Mouse (Mus musculus) right cerebral cortex, adult 2 months (tissue): ENCODE measurements around the gene Rnps1.
"Not testable (repeated sequence)": the region's sequence is repeated elsewhere in the genome, so short reads cannot be mapped to it uniquely, and the experiment has no call there.

Source experiments
- DNase-seq, 2 experiments: peaks; one replicate each; pipeline ENCODE4 v3.0.0; 2021 to 2022; ENCODE audit warnings: low spot score in 2 of 2

Rnps1 gene

GRCm38 (mm10) chr17:24427170-24427557 lies 12.8 kb downstream of the Rnps1 start:
- DNase-seq: no peak

GRCm38 (mm10) chr17:24429201-24429983 lies 15.0 kb downstream of the Rnps1 start:
- no peak for DNase-seq

DNA sequence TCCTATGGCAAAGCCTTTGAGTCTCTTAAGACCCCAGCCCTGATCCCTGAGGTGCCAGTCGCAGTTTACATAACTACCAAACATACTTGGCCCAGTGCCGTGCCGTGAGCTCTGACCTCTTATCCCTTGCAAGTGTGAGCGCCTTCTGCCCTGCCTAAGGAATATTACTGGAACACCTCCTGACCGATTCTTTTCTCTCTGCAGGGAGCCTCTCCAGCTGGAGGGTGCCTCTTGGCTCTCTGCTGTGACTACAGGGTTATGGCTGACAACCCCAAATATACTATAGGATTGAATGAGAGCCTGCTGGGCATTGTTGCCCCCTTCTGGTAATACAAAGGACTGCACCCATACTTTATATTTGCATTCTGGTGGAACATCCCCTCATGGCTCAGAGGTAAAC lies 22.7 kb downstream of the Rnps1 start:
- DNase-seq: peak; percentile 42 to 44

DNA sequence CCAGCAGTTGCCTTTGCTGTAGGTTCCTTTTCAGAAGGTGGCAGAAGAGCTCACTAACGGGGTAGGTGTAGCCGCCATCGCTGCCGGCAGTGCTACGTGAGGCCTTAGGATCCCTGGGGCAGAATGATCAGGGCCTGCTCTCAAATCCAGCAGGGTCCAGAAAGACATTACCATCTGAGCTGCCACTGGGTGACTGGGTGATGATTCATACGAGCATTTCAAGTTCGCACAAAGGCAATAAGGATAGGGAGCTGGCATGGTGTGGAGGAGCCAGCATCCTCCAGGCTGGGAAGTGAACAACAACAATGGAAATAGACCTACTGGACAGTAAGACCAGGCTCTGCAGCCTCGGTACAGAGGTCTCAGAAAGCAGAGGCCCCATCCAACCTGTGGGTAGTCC lies 26.0 kb downstream of the Rnps1 start:
- DNase-seq: no peak

DNA sequence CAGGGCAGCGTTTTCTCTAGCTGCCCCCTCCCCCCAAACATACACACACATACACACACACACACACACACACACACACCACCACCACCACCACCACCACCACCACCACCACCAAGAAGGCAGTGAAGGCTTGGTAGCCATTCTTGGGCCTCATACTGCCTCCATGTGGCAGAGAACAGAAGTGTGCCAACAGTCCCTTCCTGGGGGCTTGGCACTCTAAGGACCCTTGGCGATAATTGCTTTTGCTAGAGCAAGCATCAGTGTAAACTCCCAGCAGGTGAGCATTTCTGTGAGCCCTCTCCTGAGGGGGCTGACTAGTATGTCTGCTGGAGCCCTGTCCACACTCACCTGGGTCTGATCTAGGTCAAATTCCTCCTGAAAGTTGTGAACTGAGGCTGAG lies 26.8 kb downstream of the Rnps1 start:
- DNase-seq: no peak

GRCm38 (mm10) chr17:24442107-24442506 lies 27.7 kb downstream of the Rnps1 start:
- DNase-seq: no peak

GRCm38 (mm10) chr17:24442632-24443155 lies 28.3 kb downstream of the Rnps1 start, which contains the start of gene Dnase1l2:
Gene Dnase1l2, minus strand, starts transcription at chr17:24443105.
- no peak for DNase-seq

DNA sequence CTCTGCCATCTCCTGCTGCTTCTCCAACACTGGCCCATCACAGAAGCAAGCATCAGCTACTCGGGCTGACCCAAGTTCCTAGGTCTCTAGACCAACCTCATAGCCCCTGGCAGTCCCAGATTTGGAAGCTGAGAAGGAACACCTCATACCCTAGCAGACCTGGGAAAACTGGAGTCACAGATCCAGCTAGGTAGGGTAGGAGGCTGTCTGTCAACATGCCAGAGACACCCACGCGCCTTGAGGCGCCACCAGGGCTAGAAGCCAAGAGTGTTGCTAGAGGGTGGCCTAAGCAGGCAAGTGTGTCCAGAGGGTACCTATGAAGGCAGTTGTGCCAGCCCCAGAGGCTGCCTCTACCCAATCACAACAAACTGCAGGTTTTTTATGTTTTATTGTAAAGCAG lies 29.0 kb downstream of the Rnps1 start:
- peak; percentile 47 to 53 for DNase-seq

DNA sequence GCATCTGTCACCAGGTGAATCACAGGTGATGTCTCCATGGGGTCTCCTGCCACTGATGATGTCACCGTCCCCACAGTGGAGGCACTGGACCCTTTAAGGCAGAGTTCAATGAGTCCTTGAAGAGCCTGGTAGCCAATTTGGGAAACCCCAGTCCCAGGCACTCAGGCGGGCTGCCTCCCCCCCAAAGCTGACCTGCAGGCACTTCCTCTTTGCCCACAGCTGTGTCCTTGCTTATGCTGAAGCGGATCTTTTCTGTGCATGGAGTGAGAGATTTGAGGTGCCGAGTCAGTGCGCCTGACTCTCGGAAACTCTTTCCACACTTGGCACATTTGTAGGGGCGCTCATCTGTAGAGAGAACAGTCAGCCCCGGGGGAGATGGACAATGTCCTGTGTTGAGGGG lies 32.2 kb downstream of the Rnps1 start:
- DNase-seq: no peak

DNA sequence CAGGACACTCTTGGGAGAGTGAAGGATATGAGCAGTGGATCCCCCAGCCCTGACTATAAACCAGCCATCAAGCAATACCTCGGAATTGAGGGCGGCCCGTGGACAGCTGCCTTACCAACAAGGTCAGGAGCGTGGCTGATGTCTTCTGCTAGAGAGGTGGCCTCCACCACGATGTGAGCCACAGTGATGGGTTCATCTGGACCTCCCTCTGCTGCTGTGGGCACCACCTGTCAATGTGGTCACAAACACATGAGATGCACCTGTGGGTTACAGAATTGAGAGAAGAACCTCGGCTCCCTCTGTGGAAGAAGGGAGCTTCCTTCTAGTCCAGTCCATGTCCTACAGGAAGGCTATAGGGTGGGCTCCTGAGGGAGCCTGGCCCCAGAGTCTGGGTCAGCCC lies 35.1 kb downstream of the Rnps1 start:
- no peak for DNase-seq

GRCm38 (mm10) chr17:24451220-24451619 lies 36.9 kb downstream of the Rnps1 start:
- no peak for DNase-seq

DNA sequence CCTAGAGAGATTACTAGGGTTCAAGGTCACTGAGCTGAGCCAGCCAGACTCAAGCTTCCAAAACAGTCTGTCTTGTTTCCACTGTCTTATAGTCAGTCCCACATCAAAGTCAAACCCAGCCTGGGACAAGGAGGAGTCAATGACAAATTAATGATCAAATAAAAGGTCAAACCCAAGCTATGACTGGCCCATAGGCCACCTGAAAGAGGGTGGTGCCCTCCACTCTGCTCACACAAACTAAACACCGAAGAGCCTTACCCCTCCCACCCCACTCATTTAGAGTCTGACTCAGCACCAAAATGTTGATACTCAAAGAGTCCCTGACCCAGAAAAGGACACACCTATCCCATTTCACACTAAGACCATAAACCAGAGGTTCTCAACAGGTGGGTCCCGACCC lies 39.0 kb downstream of the Rnps1 start:
- no peak for DNase-seq

- DNase-seq: no peak
These were observed 39.9 kb downstream of the Rnps1 start for GRCm38 (mm10) chr17:24454218-24454755.

DNA sequence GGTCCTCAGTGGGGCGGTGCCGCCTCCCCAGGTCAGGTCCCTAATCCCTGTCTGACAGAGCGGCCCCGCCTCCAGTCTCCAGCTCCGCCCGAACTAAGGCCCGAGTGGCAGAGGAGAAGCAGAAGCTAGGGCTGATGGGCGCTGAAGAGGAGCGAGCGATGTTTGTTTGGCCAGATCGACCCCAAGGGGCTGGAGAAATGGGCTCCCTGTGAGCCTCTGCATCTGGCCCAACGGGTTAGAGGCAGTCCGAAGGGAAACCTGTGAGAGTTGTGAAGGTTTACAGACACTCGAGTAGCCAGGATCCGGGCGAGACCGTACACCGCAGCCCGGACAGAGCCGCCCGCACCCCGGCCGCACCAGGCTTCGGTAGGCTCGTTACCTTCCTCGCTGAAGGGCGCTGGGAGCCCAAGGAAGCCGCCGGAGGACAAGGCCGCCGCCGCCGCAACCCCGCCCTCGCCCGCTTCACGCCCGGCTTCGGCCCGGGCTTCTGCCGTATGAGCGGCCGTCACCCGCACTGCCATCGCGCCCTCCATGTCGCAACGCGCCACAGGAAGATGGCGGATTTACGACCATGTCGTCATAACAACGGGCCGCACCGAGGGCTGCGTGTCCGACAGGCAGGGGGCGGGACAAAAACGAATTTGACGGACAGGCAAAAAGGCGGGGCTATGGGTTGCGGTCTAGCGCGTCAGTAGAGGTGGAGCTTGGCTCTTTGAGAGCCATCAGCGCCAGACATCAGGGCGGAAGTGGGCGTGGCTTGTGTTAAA lies 40.6 kb downstream of the Rnps1 start:
- DNase-seq: peak; percentile 99

GRCm38 (mm10) chr17:24455523-24456206 lies 41.3 kb downstream of the Rnps1 start:
- DNase-seq: not testable (repeated sequence)

GRCm38 (mm10) chr17:24461580-24461979 lies 47.2 kb downstream of the Rnps1 start:
- no peak for DNase-seq

GRCm38 (mm10) chr17:24462932-24463331 lies 48.6 kb downstream of the Rnps1 start:
- no peak for DNase-seq

DNA sequence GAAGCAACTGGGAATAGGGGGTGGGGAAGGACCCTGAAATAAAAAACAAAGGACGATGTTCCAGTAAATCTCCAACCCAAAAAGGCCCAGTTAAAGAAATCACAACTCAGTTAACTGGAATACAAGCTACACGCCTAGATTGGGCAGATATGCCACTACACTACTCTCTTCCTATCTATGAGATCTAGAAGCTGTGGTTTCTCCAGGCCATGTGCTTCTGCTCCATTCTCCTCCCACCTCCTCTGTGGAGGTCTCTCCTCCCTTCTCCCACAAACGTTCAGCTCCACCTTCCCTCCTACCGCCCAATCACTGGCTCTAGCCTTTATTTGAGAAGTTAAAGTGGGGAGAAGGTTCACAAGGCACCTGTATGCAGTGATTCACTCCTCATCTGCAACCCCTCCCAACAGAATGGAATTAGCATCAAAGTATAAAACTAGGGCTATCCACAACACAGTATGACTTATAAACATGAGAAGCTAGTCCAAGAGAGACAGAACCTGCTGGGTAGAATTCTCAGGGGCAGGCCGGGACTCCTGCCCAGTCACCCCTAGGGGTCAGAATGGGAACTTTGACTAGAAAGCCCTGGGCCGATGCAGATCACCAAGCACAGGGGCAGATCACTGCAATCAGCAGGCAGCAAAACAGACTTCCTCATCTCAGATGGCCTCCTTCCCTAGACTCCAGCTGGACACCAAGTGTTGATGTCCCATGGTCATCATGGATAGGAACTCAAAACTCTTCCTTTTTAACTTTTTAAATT lies 49.2 kb downstream of the Rnps1 start:
- DNase-seq: no peak

DNA sequence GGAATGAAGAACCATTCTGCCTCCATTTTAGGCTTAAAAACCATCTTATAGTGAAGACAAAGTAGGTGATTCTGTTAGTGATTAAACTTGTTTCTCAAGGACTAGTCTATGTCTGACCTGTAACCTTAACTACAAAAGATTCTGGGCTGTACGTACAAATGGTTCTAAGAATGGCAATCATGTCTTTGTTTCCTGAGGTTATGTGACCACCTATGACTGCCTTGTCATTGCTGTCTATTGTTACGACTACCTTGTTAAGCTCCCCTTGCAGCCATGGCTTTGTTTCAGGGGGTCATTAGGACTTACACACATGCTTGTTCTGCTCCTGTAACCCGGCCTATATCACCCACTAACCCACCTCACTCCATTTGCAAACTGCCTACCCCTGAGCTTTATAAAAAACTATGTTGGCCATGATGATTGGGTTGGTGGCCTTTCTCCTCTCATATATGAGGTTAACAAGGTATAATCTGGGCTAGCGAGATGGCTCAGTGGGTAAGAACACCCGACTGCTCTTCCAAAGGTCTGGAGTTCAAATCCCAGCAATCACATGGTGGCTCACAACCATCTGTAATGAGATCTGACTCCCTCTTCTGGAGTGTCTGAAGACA lies 54.4 kb downstream of the Rnps1 start:
- no peak for DNase-seq

DNA sequence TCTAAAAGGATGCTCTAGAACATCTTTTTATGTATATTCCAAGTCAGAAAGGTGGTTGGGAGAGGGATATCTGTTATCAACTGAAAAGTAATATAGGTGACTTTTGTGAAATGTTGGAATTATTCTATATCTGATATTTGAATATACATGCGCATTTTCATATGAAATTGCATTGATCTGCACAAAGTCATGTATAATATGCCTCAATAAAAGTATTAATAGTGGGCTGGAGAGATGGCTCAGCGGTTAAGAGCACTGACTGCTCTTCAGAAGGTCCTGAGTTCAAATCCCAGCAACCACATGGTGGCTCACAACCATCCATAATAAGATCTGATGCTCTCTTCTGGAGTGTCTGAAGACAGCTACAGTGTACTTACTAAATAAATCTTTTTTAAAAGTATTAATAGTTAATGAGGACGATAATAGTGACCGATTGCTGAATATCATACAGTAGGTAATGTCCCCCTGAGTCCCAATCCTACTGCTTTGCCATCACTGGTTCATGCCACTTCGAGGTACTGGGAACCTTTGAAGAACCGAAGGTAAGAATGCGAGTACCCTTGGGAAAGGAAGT lies 55.1 kb downstream of the Rnps1 start:
- DNase-seq: no peak
